Mouse (Mus musculus) fat pad, adult 2 months (tissue): ENCODE measurements around the gene Zdhhc24.
A peak's percentile ranks its signal among the peaks of the same experiment; 100 is the strongest.

ENCODE experiments used
- DNase-seq: peaks from one replicate; pipeline ENCODE4 v3.0.0-alpha.2; 2011; ENCODE audit warnings: low read depth, low spot score; ENCODE audit errors: extremely low read depth

Gene Zdhhc24

DNA sequence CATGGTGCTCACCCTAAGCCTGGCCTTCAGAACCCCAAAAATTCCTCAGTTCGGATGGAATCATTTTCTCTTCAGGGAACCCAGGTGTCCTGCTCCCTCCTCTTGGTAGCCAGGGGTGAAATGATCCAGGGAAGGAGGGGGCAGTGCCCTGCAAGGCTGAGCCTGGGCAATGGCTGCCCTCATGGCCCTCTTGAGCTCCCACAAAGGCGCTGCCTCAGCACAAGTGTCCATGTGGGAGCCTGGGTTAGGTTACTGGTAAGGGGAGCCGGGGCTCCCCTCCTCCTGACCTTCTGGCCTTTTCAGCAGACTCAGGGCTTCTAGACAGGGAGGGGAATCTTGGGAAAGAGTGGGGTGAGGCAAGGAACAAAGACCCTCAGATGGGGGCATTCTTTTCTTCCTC is 1.7 kb upstream of the Zdhhc24 start:
- DNase-seq: no peak

DNA sequence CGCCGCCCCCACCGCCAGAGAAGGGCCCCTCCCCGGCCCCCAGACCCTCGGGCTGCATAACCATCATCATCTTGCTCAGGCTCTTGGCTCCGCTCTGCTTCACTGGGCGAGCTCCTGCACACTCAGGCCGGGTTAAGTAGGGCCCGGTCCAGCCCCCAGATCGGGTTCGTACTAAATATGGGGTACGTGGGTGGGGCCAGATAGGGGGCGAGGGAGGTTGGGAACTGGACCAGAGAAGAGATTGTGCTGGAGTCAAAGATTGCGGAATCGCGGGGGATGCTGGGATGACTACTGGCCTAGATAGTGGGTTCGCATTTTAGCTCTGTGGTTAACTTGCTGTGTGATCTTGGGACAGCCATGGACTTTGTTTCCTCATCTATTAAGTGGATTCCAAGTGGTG is 683 bp upstream of the Zdhhc24 start, which contains the start of gene Actn3:
Gene Actn3 (minus strand): TSS at position 125 of the 400 bp plus-strand sequence.
- DNase-seq: no peak

GRCm38 (mm10) chr19:4879324-4879703 is 846 bp downstream of the Zdhhc24 start:
- no peak for DNase-seq

DNA sequence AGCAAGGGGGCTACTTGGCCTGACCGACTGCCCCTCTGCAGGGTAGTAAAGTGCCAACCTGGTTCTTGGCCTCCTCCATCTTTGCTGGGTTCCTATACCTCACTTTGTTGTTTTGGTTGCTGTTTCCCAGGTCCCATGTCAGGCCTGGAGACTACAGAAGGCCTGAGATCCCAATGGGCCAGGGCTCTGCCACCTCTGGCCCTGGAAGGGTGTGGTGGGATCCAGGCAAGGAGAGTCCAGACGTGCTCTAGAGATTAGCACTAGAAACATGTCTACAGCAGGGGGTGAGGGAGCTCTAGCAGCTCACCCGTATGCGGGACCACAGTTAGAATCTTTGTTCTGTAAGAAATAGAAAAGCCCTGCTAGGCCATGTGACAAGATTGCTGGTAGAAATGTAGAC is 5.5 kb downstream of the Zdhhc24 start:
- DNase-seq: no peak

GRCm38 (mm10) chr19:4889791-4890190 is 11.3 kb downstream of the Zdhhc24 start:
- DNase-seq: no peak

DNA sequence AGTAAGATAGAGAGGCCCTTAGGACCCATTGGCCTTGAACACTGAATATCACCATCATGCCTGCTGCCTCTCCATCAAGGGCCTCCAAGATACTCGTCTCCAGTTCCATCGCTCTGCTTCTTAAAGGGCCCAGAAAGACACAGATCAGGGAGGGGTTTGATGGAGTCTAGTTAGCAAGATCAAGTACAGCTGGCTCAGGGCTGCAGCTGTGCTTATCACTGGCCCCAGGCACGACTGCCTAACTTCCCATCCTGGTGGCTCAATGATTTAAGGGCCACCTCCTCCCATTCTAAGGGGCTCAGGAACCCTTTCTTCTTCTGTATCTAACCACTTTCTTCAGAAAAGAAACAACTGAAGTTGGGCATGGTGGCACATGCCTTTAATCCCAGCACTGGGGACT is 13.3 kb downstream of the Zdhhc24 start:
- DNase-seq: no peak

GRCm38 (mm10) chr19:4896780-4897520 is 18.5 kb downstream of the Zdhhc24 start:
- no peak for DNase-seq

GRCm38 (mm10) chr19:4898972-4899371 is 20.5 kb downstream of the Zdhhc24 start:
- DNase-seq: no peak

GRCm38 (mm10) chr19:4899888-4900287 is 21.4 kb downstream of the Zdhhc24 start:
- DNase-seq: no peak

DNA sequence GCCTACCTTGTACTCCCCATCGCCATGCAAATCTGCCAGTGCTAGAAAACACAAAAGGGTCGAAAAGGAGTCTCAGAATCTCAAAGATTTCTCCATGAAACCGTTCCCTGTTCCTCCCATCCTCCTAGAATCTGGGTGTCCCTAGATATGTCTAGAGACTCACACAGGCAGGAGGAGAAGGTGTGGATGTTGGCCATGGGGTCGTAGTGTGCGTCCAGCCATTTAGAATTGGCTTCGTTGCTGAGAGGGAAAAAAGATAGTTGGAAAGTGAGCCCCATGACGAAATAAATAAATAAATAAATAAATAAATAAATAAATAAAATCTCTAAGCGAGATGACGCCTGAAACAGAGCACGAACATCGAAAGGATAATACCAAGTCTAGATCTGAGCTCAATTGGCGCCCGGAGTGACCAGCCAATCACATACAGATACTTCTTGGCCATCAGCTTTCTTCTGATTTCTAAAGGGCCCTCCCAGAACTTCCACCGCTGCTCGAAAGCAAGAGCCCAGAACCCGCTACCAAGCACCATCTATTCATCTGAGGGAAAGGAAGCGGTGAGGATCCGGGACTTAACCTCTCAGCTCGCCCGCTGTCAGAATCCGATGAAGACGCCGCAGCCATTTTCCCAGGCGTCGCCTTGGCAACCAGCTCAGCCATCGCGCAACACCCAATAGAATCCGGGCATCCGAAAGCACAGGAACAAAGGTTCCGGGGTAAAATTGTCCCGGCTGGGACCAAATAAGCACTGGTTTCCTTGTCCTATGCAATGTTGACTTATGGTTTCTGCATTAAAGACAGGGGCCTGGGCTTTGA is 27.7 kb downstream of the Zdhhc24 start, which contains the start of gene Bbs1:
Gene Bbs1 (minus strand): TSS at position 650 of the 816 bp plus-strand sequence.
- DNase-seq: no peak

- DNase-seq: no peak
These were observed 29.6 kb downstream of the Zdhhc24 start for GRCm38 (mm10) chr19:4908107-4908506.

GRCm38 (mm10) chr19:4909376-4909775 is 30.9 kb downstream of the Zdhhc24 start:
- no peak for DNase-seq

GRCm38 (mm10) chr19:4915924-4916603 is 37.6 kb downstream of the Zdhhc24 start:
- no peak for DNase-seq

GRCm38 (mm10) chr19:4916827-4917226 is 38.4 kb downstream of the Zdhhc24 start:
- DNase-seq: no peak

GRCm38 (mm10) chr19:4919652-4920051 is 41.2 kb downstream of the Zdhhc24 start:
- no peak for DNase-seq

- no peak for DNase-seq
These were observed 46.8 kb downstream of the Zdhhc24 start for GRCm38 (mm10) chr19:4925121-4925860.

DNA sequence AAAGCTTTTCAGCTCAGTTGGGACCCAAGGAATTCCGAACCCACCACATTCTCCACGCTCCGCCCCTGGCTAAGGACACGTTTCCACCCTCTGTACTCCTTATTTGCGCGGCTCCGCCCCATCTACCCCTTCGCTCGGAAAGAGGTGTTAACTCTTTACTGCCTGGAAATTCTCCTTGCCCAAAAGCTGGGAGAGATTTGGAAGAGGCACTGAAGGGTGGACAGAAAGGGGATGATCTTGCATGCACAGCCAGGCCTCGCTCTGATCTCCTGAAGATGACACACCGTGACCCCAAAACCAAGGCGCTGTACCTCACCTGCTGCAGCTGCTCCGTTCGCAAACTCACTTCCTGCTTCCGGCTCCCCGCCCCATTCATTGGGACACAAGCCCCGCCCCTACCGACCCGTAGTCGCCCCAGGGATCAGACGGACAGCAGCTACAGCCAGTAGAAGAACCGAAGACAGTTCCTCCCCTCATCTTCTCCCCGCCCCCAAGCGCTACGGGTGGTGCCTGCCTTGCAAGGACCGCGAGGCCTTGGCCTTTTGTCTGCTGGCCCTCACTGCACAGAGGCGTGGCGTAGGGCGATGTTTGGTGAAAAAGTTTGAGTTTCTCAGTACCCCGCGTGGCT is 49.5 kb downstream of the Zdhhc24 start, which contains the start of gene Dpp3:
Gene Dpp3 (minus strand): TSS at position 384 of the 628 bp plus-strand sequence.
- peak; percentile 77 for DNase-seq

- no peak for DNase-seq
These were observed 50.3 kb downstream of the Zdhhc24 start for GRCm38 (mm10) chr19:4928781-4929180.
